Mouse (Mus musculus) liver, postnatal 0 days (tissue): ENCODE data around the gene Tagln.

ENCODE experiments used
- CTCF ChIP-seq: sonication (generic); IDR thresholded peaks from 2 replicates; pipeline ENCODE4 v1.5.1; 2016; ENCODE audit warnings: antibody characterized with exemption, low read depth
- EP300 ChIP-seq: IDR thresholded peaks from 2 replicates; pipeline ENCODE4 v1.6.1; 2016; ENCODE audit warnings: antibody characterized with exemption, low read depth, mild to moderate bottlenecking

DNA sequence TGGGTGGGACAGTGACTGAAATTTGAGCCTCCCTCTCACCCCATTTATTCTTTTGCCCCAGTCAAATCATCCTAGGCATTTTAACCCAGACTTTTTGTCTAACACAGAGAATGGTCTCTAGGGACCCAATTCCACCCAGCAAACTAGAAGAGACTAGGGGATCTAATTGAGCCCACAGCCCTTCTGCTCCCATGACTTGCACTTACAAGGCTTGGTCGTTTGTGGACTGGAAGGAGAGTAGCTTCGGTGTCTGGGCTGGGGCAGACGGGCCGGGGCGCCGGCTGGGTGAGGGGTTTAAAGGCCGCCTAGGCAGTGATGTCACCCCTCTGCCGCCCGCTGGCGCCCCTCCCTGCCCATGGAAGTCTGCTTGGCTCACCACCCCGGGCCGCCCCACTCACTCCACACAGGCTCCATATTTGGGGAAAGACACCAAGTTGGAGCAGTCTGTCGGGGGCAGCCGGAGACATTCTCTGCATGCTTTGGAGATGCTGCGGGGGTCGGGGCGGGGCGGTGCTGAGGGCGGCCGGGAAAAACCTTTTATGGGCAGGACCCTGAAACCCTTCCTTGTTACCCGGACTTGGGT is at the start of gene Tagln:
- no peak for TF ChIP-seq CTCF
- TF ChIP-seq EP300: no peak
